Comparison of ENCODE assay signal across 8 mouse cellular contexts in the genomic region with DNA sequence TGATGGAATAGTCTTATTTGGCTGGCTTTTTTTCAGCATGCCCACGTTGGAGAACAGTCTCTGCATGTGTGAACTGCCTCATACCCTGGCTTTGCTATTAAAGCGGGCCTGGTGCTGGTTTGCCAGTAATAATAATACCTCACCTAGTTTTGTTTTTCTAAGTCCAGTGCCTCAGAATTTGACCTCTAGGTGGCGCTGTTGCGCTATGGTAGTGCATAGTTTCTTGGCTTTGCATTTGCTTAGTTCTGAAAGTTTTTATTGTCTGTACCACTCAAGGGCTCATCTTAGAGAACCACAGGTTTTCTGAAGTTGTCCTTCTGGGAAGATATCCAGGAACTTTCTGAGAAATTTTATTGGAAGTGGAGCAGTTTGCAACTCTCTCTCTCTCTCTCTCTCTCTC. TPM values are rescaled to one million over a fixed set of nuclear protein-coding genes. Genes with fewer than 3 reads are reported as not detected.
DNase-seq lines count a peak whose midpoint lies in the region; ATAC-seq and TF ChIP-seq lines count a peak whose summit lies in the region.
"Had no signal": no experiment of that assay in that cellular context is flagged by ENCODE, and none has a peak within 500 bp of the region (broad histone marks: within the 10 kb centered on the region; RNA-seq: fewer than 3 reads in every experiment).

No protein-coding gene starts in this region.

- dilution Hi-C loops in CH12.LX (cut with MboI; ENCODE audit: extremely low pct_ligation_motif_present, extremely low pct_unique_long_range_greater_than_20kb, low sequenced_read_pairs) = no loop called here

- TF ChIP-seq RAD21 in CH12.LX (IDR thresholded peaks at IDR 0.05; ENCODE audit: low read depth, low read length) = peak; percentile 87

- no peak overlapping the region for H3K4me3 ChIP-seq in CH12.LX (replicated peaks in 1 of 3; ENCODE audit: low read depth in 2 of 3, low read length in 2 of 3, poor library complexity in 1 of 3)
- H3K4me3 ChIP-seq: liver, embryonic 15.5 days had no signal

- no peak overlapping the region for H3K9ac ChIP-seq in CH12.LX (ENCODE audit: insufficient read depth, low read depth)
- H3K9ac ChIP-seq: liver, embryonic 15.5 days had no signal

- in situ Hi-C loops in CH12.LX (cut with MboI; ENCODE audit: low pct_ligation_motif_present, low pct_unique_long_range_greater_than_20kb, low sequenced_read_pairs) = loop anchor here (10.0 kb wide), 1 partner anchor 735 kb away; no protein-coding TSS in a partner anchor

- TF ChIP-seq EP300 in CH12.LX (IDR thresholded peaks at IDR 0.05; ENCODE audit: low read length) = no peak

- H3K4me1 ChIP-seq in CH12.LX (ENCODE audit: control insufficient read depth in 1 of 2, insufficient read depth in 2 of 2) = peaks cover 1 to 2% of the 10 kb centered on the region in 2 experiments; a peak in 2 of 4 replicates
- H3K4me1 ChIP-seq: liver, embryonic 15.5 days had no signal

- no peak for TF ChIP-seq POLR2A in CH12.LX (IDR thresholded peaks at IDR 0.05; ENCODE audit: low read depth, low read length)

- DNase-seq in 416B (ENCODE audit: low read depth) = peak; percentile 82
- peak; percentile 67 for DNase-seq in CH12.LX (ENCODE audit: extremely low read depth)
- peak; percentile 64 for DNase-seq in c-Kit-positive CD71-positive TER-119-negative erythroid progenitor cells, embryonic 14.5 days (ENCODE audit: low read depth)
- DNase-seq in layer of hippocampus, adult 11-12 months (ENCODE audit: low spot score) = peak; percentile 83
- DNase-seq in lung, postnatal 10 days = peak; percentile 77
- peak; percentile 38 for DNase-seq in spleen, adult 12 weeks (ENCODE audit: low spot score)

- H3K27me3 ChIP-seq in CH12.LX (replicated peaks) = no peaks in the 10 kb centered on the region
- H3K27me3 ChIP-seq: liver, embryonic 15.5 days had no signal

- no peak overlapping the region for H3K27ac ChIP-seq in CH12.LX (ENCODE audit: insufficient read depth, low read depth)
- H3K27ac ChIP-seq: liver, embryonic 15.5 days had no signal

- no peaks in the 10 kb centered on the region for H3K79me2 ChIP-seq in CH12.LX (replicated peaks; ENCODE audit: control insufficient read depth, extremely low read depth, insufficient read depth, poor library complexity, severe bottlenecking)

- no peaks in the 10 kb centered on the region for H3K9me3 ChIP-seq in CH12.LX (replicated peaks; ENCODE audit: low read length)
- H3K9me3 ChIP-seq: liver, embryonic 15.5 days had no signal

- peak; percentile 88 to 92 for TF ChIP-seq CTCF in CH12.LX (conservative IDR thresholded peaks at IDR 0.05 in 1 of 2, IDR thresholded peaks at IDR 0.05 in 1 of 2; ENCODE audit: low read depth in 2 of 2, low read length in 2 of 2)

- no peak overlapping the region for H3K4me2 ChIP-seq in CH12.LX (ENCODE audit: insufficient read depth, low read depth, poor library complexity, severe bottlenecking)
- H3K4me2 ChIP-seq: liver, embryonic 15.5 days had no signal

- ATAC-seq in frontal cortex, adult (ENCODE audit: low TSS enrichment) = peak; percentile 41; the same call in 1 of the 2 replicates

- peaks cover 20 to 28% of the 10 kb centered on the region in 2 experiments for H3K36me3 ChIP-seq in CH12.LX (replicated peaks in 1 of 2; ENCODE audit: control insufficient read depth in 1 of 2, insufficient read depth in 1 of 2, low read length in 1 of 2)

TF ChIP-seq in CH12.LX, 34 proteins besides CTCF, POLR2A, EP300 and RAD21:
- TF ChIP-seq ZNF384 (IDR thresholded peaks at IDR 0.05; ENCODE audit: low read depth, low read length) = 0 out of 2 replicates have a peak, but pooled peaks have one; percentile 18
- peak; percentile 50 for TF ChIP-seq SMC3 (IDR thresholded peaks at IDR 0.05; ENCODE audit: low read depth, low read length)
- TF ChIP-seq GABPA (IDR thresholded peaks at IDR 0.05; ENCODE audit: insufficient replicate concordance, low read depth, low read length) = no peak
- TF ChIP-seq TBP (conservative IDR thresholded peaks at IDR 0.05; ENCODE audit: low read depth, low read length) = no peak
- TF ChIP-seq UBTF (IDR thresholded peaks at IDR 0.05; ENCODE audit: low read depth, low read length) = no peak

RNA-seq across cellular contexts. Expression of a gene that starts 22.0 kb away (rescaled TPM):
- total RNA-seq in CH12.LX (2012; rRNA removed) = 2.1 and 3.2 TPM in 2 replicates
- not detected in 2 replicates for total RNA-seq in CH12.LX (2014; rRNA removed)
- polyA plus RNA-seq in CH12.LX (2012; ENCODE audit: insufficient read length, low read depth) = not detected in 2 replicates
- polyA plus RNA-seq: liver, embryonic 15.5 days had no signal

RNA-seq across cellular contexts. Expression of a gene that starts 22.6 kb away (rescaled TPM):
- total RNA-seq in CH12.LX (2012; rRNA removed) (23.6 and 24.0 TPM in 2 replicates), CH12.LX (2014; rRNA removed) (67.6 and 77.9 TPM in 2 replicates)
- polyA plus RNA-seq in CH12.LX (2012; ENCODE audit: insufficient read length, low read depth) = 49.0 and 49.1 TPM in 2 replicates

RNA-seq across cellular contexts. Expression of a gene that starts 35.2 kb away (rescaled TPM):
- total RNA-seq in CH12.LX (2012; rRNA removed) = 31.4 and 33.8 TPM in 2 replicates
- 45.4 and 46.9 TPM in 2 replicates for total RNA-seq in CH12.LX (2014; rRNA removed)
- 54.4 and 54.7 TPM in 2 replicates for polyA plus RNA-seq in CH12.LX (2012; ENCODE audit: insufficient read length, low read depth)
